Mouse (Mus musculus): ENCODE results near the gene Abca7. TPM values are rescaled to one million over a fixed set of nuclear protein-coding genes. Genes with fewer than 3 reads are reported as not detected.

The Abca7 gene
- total RNA-seq, 2 experiments from 2014 or later, result 33.6 to 34.7 TPM

GRCm38 (mm10) chr10:79974087-79974486 lies 22.2 kb upstream of the Abca7 start:
- no peak for ATAC-seq (ENCODE audit: poor library complexity, severe bottlenecking)

GRCm38 (mm10) chr10:79974668-79975067 lies 21.6 kb upstream of the Abca7 start:
- ATAC-seq (ENCODE audit: poor library complexity, severe bottlenecking), result 0 out of 2 replicates have a peak, but pooled peaks have one; percentile 42

DNA sequence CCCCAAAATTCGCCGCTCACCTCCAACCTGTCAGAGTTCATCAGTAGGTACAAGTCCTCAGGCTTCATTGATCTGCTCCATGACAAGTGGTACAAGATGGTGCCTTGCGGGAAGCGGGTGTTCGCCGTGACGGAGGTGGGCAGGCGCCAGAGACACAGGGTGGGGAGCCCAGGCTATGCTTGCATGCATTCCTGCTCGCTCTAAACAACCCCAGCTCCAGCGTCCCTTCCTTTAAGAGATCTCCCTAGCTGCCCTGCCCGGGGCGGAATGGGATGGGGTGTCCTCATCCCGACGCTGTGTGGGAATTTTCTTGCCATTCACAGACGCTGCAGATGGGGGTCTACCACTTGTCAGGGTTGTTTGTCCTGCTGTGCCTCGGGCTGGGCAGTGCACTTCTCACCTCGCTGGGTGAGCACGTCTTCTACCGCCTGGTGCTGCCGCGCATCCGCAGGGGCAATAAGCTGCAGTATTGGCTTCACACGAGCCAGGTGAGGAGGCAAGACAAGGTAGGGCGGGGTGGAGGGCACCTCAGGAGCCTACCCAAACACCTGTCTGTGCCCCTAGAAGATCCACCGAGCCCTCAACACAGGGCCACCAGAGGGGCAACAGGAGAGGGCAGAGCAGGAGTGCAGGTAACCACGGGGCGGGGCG lies 20.1 kb upstream of the Abca7 start:
- ATAC-seq (ENCODE audit: poor library complexity, severe bottlenecking), result no peak

DNA sequence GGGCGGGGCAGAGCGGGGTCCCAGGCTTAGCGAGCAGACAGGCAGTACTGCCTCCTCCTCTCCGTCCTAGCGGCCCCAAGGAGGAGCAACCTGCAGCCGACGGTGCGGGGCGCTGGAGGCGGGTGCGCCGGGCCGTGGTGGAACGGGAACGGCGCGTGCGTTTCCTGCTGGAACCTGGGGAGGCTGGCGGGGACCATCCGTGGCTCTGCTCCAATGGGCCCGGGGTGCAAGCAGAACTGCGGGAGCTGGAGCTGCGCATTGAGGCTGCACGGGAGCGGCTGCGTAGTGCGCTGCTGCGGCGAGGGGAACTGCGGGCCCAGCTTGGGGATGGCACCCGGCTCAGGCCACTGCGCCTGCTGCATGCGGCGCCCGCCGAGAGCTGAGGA lies 19.6 kb upstream of the Abca7 start:
- no peak for ATAC-seq (ENCODE audit: poor library complexity, severe bottlenecking)

DNA sequence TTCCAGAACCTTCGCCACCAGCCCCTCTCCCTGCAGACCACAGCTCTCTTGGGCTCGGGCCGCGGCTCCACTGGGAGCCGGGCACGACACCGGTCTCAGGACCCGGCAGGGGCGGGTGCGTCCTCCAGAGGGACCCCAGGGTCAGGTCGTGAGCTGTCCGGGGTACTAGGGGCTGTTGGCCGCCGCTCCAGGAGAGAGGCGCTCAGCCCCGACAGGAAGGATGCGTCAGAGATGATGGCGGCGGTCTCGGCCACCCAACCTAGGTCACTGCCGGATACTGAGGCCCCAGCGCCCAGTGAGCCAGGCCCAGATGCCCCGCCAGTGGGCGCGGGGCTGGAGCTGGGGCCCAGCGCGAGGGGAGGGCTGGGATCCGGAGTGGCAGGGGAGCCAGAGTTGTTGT lies 19.0 kb upstream of the Abca7 start:
- ATAC-seq (ENCODE audit: poor library complexity, severe bottlenecking), result no peak

GRCm38 (mm10) chr10:79978061-79978460 lies 18.2 kb upstream of the Abca7 start:
- ATAC-seq (ENCODE audit: poor library complexity, severe bottlenecking), result no peak

DNA sequence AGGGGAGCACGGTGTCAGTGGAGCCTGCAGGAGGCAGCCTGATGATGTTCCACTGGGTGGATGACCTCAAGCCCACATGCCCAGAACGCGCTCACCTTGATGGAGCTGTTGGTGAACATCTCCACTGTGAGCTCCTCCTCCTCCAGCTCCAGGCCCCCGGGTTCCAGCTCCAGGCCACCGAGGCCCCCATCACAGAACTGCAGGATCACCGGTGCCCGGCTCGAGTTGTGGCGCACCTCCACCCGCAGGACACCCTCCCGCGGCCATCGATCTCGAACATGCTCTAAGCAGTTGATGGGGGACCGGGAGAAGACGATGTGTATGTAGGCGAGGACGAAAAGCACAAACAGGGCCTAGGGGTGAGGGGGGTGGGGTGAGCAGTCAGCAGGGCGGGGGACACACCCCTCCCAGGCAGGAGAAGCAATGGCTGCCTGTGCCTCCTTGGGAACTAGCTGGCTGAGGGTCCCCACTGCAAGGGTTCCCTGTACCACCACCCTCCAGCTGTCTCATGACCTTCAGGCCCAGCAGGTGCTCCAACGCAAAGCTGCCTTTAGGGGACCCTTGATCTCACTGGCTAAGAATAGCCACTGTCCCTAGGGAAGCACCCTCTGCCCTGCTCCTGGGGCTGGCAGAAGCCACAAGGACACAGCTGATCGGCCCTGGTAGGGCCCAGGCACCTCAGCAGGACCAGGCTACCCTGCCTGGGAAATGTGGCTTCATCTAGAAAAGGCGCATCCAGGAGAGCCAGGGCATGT lies 16.7 kb upstream of the Abca7 start:
- ATAC-seq (ENCODE audit: poor library complexity, severe bottlenecking), result no peak

DNA sequence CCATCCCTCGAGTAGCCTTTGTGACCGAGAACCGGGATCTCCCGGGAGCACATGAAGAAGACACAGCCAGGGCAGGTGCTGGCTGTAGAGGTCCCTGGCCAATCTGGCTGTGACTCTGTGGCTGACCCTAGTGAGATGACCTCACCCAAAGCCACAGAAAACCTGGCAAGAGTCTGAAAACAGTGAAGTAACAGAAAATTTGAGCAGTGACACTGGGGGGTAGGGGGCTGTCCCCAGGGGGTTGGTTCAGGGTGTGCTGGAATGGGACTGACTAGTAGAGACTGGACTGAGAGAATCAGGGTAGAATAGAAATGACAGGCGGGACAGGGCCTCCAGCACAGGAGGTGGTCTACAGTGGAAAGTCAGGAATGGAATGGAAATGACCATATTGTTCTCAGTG lies 13.1 kb upstream of the Abca7 start:
- no peak for ATAC-seq (ENCODE audit: poor library complexity, severe bottlenecking)

DNA sequence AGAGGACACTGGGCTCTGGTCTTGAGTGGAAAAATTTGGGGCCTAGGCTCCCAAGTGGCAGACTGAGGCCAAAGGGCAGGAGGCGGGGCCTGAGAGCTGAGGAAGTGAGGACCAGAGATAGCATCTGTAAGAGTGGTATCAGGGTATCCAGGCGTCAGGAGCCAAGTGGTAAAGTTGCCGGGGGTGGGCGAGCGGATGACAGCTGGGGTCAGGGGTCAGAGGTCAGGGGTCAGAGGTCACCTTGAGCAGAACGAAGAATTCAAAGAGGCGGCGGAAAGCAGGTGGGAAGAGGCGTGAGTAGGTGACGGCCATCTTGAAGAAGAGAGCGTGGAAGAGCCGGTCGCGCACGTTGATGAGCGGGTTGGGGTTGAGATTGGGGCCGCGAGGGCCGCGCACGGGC lies 12.6 kb upstream of the Abca7 start:
- peak; percentile 7; the same call in 1 of the 2 replicates for ATAC-seq (ENCODE audit: poor library complexity, severe bottlenecking)

GRCm38 (mm10) chr10:79984195-79984816 lies 12.0 kb upstream of the Abca7 start, which contains the start of gene Tmem259:
Tmem259 (minus strand) TSS chr10:79984330.
- ATAC-seq (ENCODE audit: poor library complexity, severe bottlenecking), result peak; percentile 32

DNA sequence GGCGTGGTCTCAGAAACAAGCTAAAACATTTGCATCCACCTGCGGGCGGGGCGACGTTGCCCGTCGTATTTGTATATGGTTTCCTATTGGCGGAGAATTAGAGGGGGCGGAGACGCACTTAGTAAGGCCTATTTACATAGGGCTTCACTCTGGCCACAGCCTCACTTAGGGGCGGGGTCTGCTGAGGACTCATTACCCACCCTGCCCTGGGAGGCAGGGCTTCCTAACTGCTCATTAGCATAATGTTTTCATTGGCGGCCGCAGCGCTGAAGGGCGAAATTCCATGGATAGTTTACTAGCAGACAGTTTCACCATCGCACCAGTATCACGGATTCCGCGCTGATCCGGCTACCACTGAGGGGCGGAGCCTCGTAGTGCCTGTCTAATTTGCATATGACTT lies 11.4 kb upstream of the Abca7 start:
- peak; percentile 63 for ATAC-seq (ENCODE audit: poor library complexity, severe bottlenecking)

- ATAC-seq (ENCODE audit: poor library complexity, severe bottlenecking), result peak; percentile 16
Observed at GRCm38 (mm10) chr10:79985334-79986231, 10.7 kb upstream of the Abca7 start.

DNA sequence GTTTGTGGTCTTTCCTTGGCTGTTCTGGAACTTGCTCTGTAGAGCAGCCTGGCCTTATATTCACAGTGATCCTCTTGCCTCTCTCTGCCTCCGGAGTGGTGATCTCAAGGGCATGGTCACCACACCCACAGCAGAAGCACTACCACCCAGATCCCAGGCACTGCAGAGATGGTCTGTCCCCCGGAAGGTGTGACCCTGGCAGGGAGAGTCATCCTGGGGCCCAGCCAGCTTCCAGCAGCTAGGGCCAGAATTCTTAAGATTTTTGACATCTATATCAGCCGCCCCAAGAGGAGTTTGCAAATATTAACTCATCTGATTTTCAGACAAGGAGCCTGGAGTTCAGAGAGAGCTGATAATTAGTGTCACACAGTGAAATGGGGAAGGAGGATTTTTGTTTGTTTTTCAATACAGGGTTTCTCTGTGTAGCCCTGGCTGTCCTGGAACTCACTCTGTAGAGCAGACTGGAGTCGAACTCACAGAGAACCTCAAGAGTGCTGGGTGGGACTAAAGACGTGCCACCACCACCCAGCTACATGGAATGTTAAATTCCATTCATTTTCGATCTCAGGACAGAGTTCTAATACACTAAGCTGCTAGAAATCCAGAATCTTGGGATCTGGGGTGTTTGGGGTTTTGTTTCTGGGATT lies 9.9 kb upstream of the Abca7 start:
- no peak for ATAC-seq (ENCODE audit: poor library complexity, severe bottlenecking)

DNA sequence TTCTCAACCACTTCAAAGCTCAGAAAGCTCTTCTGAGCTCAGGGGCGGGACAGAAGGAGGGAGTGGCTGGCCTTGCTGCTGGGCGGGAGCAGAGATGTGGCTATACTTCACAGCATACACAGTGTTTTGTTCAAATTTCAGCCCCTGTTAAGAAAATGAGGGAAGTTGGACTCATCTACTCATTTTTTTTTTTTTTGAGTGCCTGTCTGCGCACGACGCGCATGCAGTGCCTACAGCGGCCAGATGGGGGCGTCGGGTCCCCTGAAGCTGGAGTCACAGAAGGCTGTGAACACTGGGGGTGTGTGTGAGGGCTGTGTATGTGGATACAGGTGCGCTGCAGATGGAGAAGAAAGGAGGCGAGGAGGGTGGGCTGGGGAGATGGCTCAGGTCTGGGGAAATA lies 9.3 kb upstream of the Abca7 start:
- ATAC-seq (ENCODE audit: poor library complexity, severe bottlenecking), result peak; percentile 45

GRCm38 (mm10) chr10:79987771-79988505 lies 8.4 kb upstream of the Abca7 start:
- no peak for ATAC-seq (ENCODE audit: poor library complexity, severe bottlenecking)

DNA sequence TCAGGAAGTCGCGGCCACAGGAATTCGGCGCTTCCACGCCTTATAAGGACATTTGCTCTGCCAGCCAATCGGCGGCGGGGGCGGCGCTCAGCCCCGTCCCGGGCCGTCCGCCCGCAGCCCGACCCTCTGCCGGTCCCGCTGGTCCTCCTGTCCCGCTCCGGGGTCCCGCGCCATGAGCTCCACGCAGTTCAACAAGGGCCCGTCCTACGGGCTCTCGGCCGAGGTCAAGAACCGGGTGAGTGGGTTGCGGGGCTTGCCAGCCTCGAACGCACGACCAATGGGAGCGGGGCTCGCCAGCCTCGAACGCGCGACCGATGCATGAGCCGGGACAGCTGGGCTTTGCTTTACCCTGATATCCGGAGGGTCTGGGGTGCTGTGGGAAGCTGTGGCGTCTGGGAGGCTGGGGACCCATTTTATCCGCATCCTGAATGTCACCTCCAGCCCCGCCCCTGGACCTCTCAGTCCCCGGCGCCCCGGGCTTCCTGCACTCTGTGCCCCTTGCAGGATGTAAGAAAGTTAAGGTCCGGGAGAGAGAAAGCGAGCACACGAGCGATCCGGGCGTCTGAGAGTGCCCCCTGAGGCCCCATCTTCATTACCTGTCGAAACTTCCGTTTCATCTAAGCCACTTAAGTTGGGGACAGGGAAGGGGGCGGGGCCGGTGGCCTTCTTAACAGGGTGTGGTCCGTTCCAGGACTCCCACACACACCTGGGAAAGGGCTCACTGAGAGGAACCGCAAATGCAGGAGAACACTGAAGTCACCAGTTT lies 7.6 kb upstream of the Abca7 start, which contains the start of gene Cnn2:
Cnn2 (plus strand) TSS at position 79 of the 766 bp plus-strand sequence.
- no peak for ATAC-seq (ENCODE audit: poor library complexity, severe bottlenecking)

DNA sequence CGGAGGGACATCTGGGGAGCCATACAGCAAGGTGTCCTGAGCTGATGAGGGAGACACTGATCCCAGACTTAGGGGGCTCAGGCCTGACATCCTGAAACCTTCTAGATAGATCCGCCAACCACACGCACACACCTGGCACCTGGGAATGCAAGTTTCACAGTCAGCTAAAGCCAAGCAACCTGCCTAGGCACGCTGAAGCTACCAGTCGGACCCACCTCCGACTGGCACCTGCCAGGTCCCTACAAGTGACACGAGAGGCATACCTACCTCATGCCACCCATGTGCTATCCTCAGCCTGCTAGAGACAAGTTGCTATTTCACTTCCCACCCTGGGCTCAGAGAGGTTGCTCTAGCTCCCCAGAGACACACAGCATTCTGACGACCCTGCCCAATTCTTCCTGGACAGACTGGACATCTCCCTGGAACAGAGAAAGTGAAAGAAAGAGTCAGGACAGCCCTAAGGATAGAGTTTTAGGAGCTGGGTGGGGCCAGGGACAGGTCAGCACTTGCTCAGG lies 7.0 kb upstream of the Abca7 start:
- no peak for ATAC-seq (ENCODE audit: poor library complexity, severe bottlenecking)

- no peak for ATAC-seq (ENCODE audit: poor library complexity, severe bottlenecking)
Observed at GRCm38 (mm10) chr10:79989870-79990269, 6.4 kb upstream of the Abca7 start.

- no peak for ATAC-seq (ENCODE audit: poor library complexity, severe bottlenecking)
Observed at GRCm38 (mm10) chr10:79991099-79991498, 5.2 kb upstream of the Abca7 start.
